Mouse (Mus musculus) midbrain, embryonic 10.5 days (tissue): ENCODE data around the gene Hexim1. TPM values are rescaled to one million over a fixed set of nuclear protein-coding genes. Genes with fewer than 3 reads are reported as not detected.

ENCODE experiments used
- DNase-seq: peaks from one replicate; pipeline ENCODE4 v3.0.0-alpha.2; 2017; ENCODE audit warnings: low spot score
- H3K27ac ChIP-seq: fragments of 300-500 bp; sonication (generic); replicated peaks from 2 replicates; pipeline ENCODE4 v1.5.1; 2016; ENCODE audit warnings: mild to moderate bottlenecking
- H3K27me3 ChIP-seq: fragments of 300-500 bp; sonication (generic); 2 replicates; pipeline ENCODE4 v1.6.1; 2016; ENCODE audit warnings: low read depth, mild to moderate bottlenecking; ENCODE audit not compliant: poor library complexity, severe bottlenecking
- H3K36me3 ChIP-seq: fragments of 300-500 bp; sonication (generic); 2 replicates; pipeline ENCODE4 v1.6.1; 2016; ENCODE audit warnings: mild to moderate bottlenecking, moderate library complexity
- H3K4me1 ChIP-seq: fragments of 300-500 bp; sonication (generic); 2 replicates; pipeline ENCODE4 v1.6.1; 2016
- H3K4me3 ChIP-seq: fragments of 300-500 bp; sonication (generic); 2 replicates; pipeline ENCODE4 v1.5.1; 2016; ENCODE audit warnings: mild to moderate bottlenecking, moderate library complexity
- H3K9me3 ChIP-seq: fragments of 300-500 bp; sonication (generic); replicated peaks from 2 replicates; pipeline ENCODE4 v1.6.1; 2016; ENCODE audit warnings: mild to moderate bottlenecking
- WGBS: fragments of 180-500 bp; shearing (Covaris S2); methylation state at CpG from one replicate; pipeline ENCODE4 v1.1.7; 2016; 5-methylcytosine and 5-hydroxymethylcytosine counted together
- polyA plus RNA-seq: library from polyadenylated mRNA; unstranded; fragments of >200 nt; fragmentation: Nextera tagmentation; extraction: Ambion mirVana; gene quantifications from 2 replicates; pipeline ENCODE4 v1.2.1, GENCODE M21; 2016

Hexim1 gene
- polyA plus RNA-seq, 1 experiment from 2014 or later, result 2.7 TPM

DNA sequence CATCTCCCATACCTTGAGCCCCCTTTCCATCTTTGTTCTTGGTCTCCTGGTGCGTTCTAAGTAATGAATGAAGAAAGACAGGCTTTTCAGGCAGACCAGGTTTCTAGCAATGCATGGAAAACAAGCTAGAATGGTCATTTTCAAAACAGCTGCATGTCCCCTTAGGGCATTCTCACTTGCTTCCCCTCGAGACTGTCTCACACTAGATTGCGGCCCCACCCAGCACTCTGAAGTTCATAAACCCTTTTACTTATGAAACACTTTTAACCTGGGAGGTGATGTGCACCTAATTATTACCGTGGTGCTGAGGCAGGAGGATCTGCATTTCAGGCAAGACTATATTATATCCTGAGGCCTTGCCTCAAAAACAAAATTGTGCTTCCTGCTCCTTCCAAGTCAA, 2.3 kb upstream of the Hexim1 start:
- Histone ChIP-seq H3K27me3 (peaks cover 45% of the 10 kb centered on the region), H3K4me3 (no peak overlapping the region), H3K9me3 (no peaks in the 10 kb centered on the region), H3K4me1 (peaks cover 54% of the 10 kb centered on the region), H3K27ac (no peak overlapping the region), H3K36me3 (no peaks in the 10 kb centered on the region)
- WGBS, result 83% methylated on average over 4 of the region's 4 CpGs
- DNase-seq, result no peak

DNA sequence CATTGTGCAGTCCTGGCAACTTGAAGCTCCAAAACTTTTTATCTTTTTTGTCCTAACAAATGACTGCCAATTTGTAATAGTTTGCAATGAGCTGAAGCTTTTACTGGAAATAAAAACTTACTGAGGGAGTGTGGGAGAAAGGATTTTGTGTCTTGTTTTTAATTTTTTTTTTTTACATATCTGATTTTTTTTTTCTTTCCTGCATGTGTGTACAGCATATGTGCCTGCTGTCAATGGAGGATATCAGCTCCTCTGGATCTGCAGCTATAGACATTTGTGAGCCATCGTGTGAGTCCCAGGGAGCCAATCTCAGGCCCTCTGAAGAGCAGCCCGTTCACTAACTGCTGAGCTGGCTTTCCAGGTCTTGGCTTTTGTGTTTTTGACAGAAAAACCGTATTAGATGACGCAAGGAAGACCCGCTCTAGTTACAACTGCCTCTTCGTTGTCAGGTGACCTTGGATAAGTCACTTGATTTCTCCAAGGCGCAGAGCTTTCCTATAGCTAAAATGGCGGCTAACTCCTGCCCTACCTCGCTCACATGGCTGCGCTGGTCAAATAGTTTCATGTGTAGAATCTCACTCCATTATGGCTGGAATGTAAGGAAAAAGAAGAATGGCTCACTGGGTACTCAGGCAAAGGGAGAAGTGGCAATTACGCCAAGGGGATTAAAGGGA, 1.6 kb upstream of the Hexim1 start:
- Histone ChIP-seq H3K27ac (peak overlapping the region; percentile 93), H3K36me3 (no peaks in the 10 kb centered on the region), H3K4me3 (peak overlapping the region; percentile 62), H3K4me1 (peaks cover 56% of the 10 kb centered on the region), H3K9me3 (no peaks in the 10 kb centered on the region), H3K27me3 (peaks cover 46% of the 10 kb centered on the region)
- 85% methylated on average over 11 of the region's 11 CpGs for WGBS
- no peak for DNase-seq

DNA sequence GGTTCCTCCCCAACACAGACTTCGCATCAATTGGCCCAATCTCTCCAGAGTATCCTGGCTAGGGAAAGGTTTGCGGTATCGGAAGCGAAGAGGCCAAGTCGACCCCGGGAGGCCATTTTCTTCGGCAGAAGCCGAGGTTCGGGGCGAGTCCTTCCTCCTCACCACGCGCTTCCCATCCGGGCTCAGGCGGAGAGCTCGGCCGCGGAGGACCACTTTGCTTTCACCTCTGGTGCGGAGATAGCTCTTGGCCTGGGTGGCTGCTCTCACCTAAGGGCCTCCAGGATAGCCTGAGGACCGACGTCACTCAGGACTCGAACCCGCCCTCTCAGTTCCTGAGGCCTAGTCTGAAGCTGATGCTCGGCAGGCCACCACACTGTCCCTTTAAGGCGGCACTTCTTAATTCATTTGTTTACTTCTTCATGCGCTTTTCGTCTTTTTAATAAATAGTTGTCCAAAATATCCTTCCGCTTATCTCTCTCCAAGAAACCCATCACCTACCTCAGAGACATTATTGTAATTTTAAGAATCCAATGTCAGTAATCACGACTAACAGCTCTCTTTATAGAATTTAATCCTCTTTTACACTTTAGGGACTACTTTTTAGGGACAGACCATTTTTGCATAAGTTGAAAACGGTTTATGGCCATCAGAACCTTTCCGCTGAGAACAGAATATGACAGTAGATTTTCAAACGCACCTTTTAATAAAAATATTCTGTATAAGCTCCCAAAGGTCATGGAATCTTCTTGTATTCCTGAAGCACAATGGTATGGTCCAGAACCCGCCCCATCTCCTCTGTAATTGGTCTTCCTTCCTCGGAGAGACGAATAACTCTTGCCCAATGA, 646 bp upstream of the Hexim1 start:
- peaks cover 42% of the 10 kb centered on the region for H3K27me3 ChIP-seq
- no peaks in the 10 kb centered on the region for H3K9me3 ChIP-seq
- peaks cover 56% of the 10 kb centered on the region for H3K4me1 ChIP-seq
- peak overlapping the region; percentile 62 for H3K4me3 ChIP-seq
- under 1% methylated on average over 34 of the region's 34 CpGs for WGBS
- peak; percentile 82 for DNase-seq
- H3K36me3 ChIP-seq, result no peaks in the 10 kb centered on the region
- H3K27ac ChIP-seq, result peak overlapping the region; percentile 93

DNA sequence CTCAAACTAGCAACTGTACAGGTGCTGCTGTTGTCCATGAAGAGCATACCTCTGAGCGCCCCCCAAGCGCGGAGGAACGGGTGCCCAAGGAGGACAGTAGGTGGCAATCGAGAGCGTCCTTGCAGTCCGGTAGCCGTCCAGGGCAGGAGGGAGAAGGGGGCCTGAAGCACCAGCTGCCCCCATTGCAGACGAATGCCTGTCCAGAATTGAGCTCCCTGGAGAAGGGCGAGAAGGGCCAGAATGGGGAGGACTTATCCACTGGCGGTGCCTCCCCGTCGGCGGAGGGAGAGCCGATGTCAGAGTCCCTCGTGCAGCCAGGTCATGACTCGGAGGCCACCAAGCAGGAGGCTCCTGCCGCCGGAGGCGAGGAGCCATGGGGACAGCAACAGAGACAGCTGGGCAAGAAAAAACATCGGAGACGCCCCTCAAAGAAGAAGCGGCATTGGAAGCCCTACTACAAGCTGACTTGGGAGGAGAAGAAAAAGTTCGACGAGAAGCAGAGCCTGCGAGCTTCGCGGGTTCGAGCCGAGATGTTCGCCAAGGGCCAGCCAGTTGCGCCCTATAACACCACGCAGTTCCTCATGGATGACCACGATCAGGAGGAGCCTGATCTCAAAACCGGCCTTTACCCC, 1.0 kb downstream of the Hexim1 start:
- Histone ChIP-seq H3K9me3 (no peaks in the 10 kb centered on the region), H3K27ac (peak overlapping the region; percentile 93), H3K27me3 (peaks cover 25% of the 10 kb centered on the region), H3K4me1 (peaks cover 46% of the 10 kb centered on the region), H3K36me3 (no peaks in the 10 kb centered on the region), H3K4me3 (peak overlapping the region; percentile 62)
- DNase-seq, result peak; percentile 74
- under 1% methylated on average over 35 of the region's 35 CpGs for WGBS

DNA sequence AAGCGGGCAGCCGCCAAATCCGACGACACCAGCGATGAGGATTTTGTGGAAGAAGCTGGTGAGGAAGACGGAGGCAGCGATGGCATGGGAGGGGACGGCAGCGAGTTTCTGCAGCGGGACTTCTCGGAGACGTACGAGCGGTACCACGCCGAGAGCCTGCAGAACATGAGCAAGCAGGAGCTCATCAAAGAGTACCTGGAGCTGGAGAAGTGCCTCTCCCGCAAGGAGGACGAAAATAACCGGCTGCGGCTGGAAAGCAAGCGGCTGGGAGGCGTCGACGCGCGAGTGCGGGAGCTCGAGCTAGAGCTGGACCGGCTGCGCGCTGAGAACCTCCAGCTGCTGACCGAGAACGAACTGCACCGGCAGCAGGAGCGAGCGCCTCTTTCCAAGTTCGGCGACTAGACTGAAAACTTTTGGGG, 1.6 kb downstream of the Hexim1 start:
- Histone ChIP-seq H3K4me1 (peaks cover 41% of the 10 kb centered on the region), H3K4me3 (peak overlapping the region; percentile 62), H3K9me3 (no peaks in the 10 kb centered on the region), H3K27ac (peak overlapping the region; percentile 93), H3K36me3 (no peaks in the 10 kb centered on the region), H3K27me3 (peaks cover 20% of the 10 kb centered on the region)
- under 1% methylated on average over 38 of the region's 38 CpGs for WGBS
- DNase-seq, result no peak

DNA sequence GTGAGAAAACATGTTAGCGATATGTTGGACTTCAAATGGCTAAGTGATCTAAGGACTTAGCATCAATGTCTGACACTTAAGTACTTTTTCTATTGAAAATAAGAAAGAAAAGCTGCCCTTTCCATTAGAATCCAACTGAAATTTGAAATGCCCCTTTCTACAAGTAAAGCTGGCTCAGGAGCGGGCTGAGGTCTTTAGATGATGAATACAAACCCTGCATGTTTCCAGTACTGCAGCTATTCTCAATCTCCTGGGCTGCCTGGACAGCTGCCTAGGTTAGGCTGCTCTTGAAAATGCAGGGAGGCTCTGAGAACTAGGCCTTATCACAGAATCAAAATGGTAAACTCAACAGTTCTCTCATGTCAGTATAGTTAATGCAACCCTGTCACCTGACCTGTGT, 2.8 kb downstream of the Hexim1 start:
- no peaks in the 10 kb centered on the region for H3K36me3 ChIP-seq
- peak overlapping the region; percentile 62 for H3K4me3 ChIP-seq
- no peaks in the 10 kb centered on the region for H3K9me3 ChIP-seq
- H3K27ac ChIP-seq, result no peak overlapping the region
- 87% methylated on average over 2 of the region's 2 CpGs for WGBS
- DNase-seq, result no peak
- H3K4me1 ChIP-seq, result peaks cover 35% of the 10 kb centered on the region
- H3K27me3 ChIP-seq, result peaks cover 7% of the 10 kb centered on the region

DNA sequence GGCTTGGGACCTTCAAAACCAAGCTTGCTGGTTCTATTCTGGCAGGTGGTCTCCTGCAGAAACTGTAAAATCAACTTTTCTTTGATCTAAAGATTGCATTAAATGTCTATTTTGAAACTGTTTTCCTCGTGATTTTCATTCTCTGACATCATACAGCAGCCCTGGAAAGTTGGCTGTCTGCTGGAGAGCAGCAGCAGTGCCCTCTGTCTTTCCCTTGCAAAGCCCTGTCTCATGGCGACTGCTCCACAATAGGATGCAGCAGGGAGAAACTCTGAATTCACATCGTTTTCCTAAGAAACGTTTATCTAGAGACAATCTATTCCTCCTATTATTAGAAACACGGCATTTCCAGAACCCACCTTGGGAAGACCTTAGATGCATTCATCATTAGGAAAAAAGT, 3.6 kb downstream of the Hexim1 start:
- H3K27ac ChIP-seq, result no peak overlapping the region
- WGBS, result 66% methylated on average over 5 of the region's 5 CpGs
- H3K27me3 ChIP-seq, result peaks cover 6% of the 10 kb centered on the region; the same call in 1 of the 2 replicates
- no peak overlapping the region for H3K4me3 ChIP-seq
- no peaks in the 10 kb centered on the region for H3K9me3 ChIP-seq
- no peaks in the 10 kb centered on the region for H3K36me3 ChIP-seq
- DNase-seq, result no peak
- peaks cover 32% of the 10 kb centered on the region for H3K4me1 ChIP-seq

DNA sequence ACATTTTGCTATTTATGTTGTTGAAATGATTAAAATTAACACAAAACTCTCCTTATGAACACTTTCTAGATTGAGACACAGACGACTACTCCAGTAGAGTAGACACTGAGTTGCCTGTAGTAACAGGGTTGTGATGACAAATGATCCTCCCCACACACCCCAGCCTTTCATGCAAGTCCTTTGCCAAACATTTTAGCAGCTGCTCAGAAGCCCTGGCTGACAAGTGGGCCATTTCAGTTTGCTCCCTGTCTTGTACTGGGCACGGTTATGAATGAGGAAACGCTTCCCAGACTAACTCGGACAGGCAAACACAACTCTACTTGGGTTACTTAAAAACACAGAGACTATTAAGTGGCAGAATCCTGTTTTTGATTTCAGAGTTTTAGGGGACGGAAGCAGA, 4.3 kb downstream of the Hexim1 start:
- H3K27me3 ChIP-seq, result peaks cover 6% of the 10 kb centered on the region; the same call in 1 of the 2 replicates
- WGBS, result 91% methylated on average over 5 of the region's 5 CpGs
- H3K9me3 ChIP-seq, result no peaks in the 10 kb centered on the region
- H3K4me1 ChIP-seq, result peaks cover 26% of the 10 kb centered on the region
- no peak overlapping the region for H3K4me3 ChIP-seq
- H3K36me3 ChIP-seq, result no peaks in the 10 kb centered on the region
- H3K27ac ChIP-seq, result no peak overlapping the region
- no peak for DNase-seq

DNA sequence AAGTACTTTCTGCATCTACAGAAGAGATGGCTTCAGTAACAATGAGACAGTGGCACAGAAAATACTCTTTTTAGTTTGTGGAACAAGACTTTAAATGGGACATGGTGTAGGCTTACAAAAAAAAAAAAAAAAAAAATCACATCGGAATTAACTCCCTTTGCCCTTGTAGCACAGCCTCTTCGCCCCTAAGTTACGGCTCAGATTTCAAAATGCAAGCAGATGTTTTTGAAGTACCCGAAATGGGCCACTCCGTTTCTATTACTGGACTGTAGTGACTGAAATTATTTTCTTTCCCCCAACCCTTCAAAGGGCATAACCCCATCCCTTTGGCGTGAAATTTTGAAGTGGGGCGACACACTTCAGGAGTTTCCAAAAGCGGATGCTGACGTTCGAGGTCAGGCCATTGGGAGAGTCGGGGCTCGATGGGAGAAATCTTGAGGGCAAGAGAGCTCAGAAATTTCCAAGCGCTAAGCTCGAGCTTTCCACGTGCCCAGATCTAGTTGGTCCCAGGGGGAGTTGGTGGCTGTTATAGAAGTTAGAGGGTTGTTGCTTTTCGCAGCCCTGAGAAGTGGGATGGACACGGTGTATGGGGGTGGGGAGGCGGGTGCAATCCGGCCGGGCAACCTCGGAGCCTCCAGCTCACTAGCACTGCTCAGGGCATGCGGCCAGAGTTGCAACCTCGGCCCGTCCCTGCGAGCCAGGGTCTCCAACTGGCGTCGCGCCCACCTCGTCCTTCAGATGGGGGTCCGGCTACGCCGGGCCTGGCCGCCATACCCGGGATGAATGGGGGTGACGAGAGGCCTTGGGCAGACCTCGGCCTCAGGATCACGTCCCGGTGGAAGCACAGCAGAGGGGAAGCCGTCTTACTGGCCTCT, 15.9 kb downstream of the Hexim1 start, which contains the start of gene Hexim2:
Gene Hexim2 (plus strand): TSS at position 729 of the 875 bp plus-strand sequence.
- Histone ChIP-seq H3K27ac (peak within 1 kb of the TSS; percentile 100), H3K4me3 (peak within 1 kb of the TSS; percentile 93), H3K4me1 (peaks cover 32% of the 10 kb centered on the region), H3K27me3 (no peaks in the 10 kb centered on the region), H3K9me3 (no peaks in the 10 kb centered on the region), H3K36me3 (peaks cover 4% of the 10 kb centered on the region; the same call in 1 of the 2 replicates)
- DNase-seq, result peak; percentile 66
- WGBS, result under 1% methylated on average over 39 of the region's 39 CpGs

DNA sequence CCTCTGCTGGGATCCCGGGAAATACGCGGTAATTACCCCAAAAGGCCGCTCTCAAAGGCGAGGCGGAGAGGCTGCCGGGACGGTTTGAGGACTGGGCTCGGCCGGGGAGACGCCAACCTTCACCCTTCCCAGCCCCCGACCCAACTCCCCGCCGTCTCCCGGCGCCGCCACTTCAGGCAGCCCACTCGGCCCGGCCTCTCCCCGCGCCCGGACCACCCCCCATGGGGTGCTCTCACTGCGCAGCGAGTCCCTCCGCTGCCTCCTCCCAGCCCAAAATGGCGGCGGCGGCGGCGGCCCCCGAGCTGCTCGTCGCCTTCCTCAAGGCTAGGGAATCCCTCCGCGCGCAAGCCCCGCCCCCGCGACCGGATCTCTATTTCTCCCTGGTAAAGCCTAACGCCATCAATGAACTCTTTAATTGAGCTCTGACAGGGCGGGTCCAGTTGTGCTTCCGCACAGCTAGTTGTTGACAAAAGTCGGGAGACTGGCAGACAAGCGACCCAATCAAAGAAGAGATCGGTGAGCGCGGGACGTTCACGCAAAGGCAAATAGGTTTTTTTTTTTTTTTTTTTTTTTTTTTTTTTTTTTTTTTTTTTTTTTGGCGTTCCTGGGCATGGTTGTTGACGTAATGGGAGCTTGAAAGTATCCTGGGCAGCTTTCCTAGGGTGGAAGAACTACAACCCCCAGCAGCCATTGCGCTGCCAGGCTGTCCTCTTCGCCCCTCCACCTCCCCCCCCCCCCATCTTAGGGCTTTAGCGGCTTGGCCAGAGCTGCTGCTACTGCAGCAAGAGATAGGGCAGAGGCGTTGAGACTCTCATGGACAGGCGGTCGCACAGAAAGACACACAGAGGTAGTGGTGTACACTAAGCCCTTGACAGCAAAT, 16.8 kb downstream of the Hexim1 start:
- under 1% methylated on average over 54 of the region's 58 CpGs for WGBS
- Histone ChIP-seq H3K4me3 (peak overlapping the region; percentile 93), H3K9me3 (no peaks in the 10 kb centered on the region)

DNA sequence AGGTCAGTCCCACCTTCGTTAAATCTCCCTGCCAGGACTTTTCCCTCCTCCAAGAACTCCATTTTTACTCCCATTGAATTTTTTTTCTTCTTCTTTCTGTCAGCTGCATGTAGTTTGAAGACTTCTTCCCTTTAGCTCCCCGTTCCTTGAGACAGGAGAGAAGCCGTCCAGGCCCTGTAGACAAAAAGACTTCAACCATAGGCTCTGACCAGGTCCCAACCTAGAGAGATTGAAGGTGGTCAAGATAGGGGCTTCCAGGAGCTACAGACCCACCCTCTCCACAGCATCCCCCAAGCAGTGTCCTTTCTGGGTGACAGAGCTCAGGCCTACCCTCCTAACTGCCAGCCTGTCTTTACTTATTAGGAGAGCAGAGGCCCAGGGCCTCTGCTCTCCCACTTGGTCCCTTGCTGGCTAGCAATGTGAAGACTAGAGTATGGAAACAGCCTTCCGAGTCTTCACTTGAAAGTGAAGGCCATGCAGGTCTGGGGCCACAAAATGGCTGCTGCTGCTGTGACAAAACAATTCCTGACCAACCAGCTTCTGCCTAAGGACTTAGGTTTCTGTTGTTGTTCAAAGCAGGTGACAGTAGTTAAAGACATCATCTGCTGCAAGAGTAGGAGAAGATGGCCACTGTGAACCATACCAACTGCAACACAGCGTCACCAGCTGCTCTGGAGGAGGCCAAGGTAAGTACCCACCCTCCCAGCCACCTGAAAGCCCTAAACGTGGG, 17.6 kb downstream of the Hexim1 start:
- Histone ChIP-seq H3K27ac (peak overlapping the region; percentile 88), H3K9me3 (no peaks in the 10 kb centered on the region), H3K36me3 (peaks cover 8% of the 10 kb centered on the region; the same call in 1 of the 2 replicates), H3K4me1 (peaks cover 32% of the 10 kb centered on the region), H3K27me3 (no peaks in the 10 kb centered on the region), H3K4me3 (peak overlapping the region; percentile 93)
- 56% methylated on average over 6 of the region's 6 CpGs for WGBS
- no peak for DNase-seq

More for the DNA sequence above, 16.8 kb downstream of the Hexim1 start:
- Histone ChIP-seq H3K4me1 (peaks cover 32% of the 10 kb centered on the region), H3K36me3 (peaks cover 4% of the 10 kb centered on the region; the same call in 1 of the 2 replicates), H3K27ac (peak overlapping the region; percentile 100), H3K27me3 (no peaks in the 10 kb centered on the region)
- DNase-seq, result peak; percentile 99
